Mouse (Mus musculus): ENCODE measurements at regions not wholly inside any gene's neighbourhood (a gene's known extent, or its start where the extent isn't known, plus 50 kb on each side); places are given as distances from the start of the nearest gene placed in this dataset.

- TF ChIP-seq CTCF (IDR thresholded peaks at IDR 0.05; ENCODE audit: insufficient read depth, low read depth, low read length) (no peak), POLR2A (IDR thresholded peaks at IDR 0.05; ENCODE audit: insufficient read depth, low read depth, low read length) (no peak)
Measured at GRCm38 (mm10) chr5:106282646-106283045, 175.3 kb downstream of the Barhl2 start.
